Mouse (Mus musculus) heart, postnatal 0 days (tissue): ENCODE results near the gene Amy2a1.

Experiments used
- CTCF ChIP-seq: IDR thresholded peaks from 2 replicates; pipeline ENCODE4 v1.5.1; 2016; ENCODE audit warnings: antibody characterized with exemption, control low read depth, low read depth
- EP300 ChIP-seq: IDR thresholded peaks from 2 replicates; pipeline ENCODE4 v1.6.1; 2016; ENCODE audit warnings: antibody characterized with exemption, low read depth

DNA sequence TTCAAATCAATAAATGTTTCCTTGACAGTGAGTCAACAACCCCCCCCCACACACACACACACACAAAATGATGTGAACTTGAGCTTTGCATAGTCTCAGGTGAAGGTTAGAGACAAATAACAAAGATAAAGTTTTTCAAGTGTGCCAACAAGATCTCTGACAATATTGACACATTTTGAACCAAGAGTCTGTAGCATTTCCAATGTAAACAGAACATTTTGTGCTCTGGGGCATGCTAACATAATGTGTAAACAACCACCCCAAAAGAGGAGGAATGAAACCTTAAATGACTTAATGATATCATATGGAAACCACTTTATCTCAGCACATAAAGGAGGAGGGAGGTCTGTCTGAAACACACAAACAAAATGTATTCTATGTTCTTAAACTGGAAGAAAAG lies 7.5 kb upstream of the Amy2a1 start:
- no peak for TF ChIP-seq CTCF
- TF ChIP-seq EP300: no peak
